Mouse (Mus musculus): Measurements from ENCODE around the gene Mpi.

GRCm38 (mm10) chr9:57598851-57599563 lies 46.4 kb upstream of the Mpi start:
- no peak for TF ChIP-seq CTCF (IDR thresholded peaks at IDR 0.05; ENCODE audit: low read depth)
- no peak for TF ChIP-seq EP300 (IDR thresholded peaks at IDR 0.05; ENCODE audit: low read depth)
